8 mouse cellular contexts compared by ENCODE assay signal in the genomic region with DNA sequence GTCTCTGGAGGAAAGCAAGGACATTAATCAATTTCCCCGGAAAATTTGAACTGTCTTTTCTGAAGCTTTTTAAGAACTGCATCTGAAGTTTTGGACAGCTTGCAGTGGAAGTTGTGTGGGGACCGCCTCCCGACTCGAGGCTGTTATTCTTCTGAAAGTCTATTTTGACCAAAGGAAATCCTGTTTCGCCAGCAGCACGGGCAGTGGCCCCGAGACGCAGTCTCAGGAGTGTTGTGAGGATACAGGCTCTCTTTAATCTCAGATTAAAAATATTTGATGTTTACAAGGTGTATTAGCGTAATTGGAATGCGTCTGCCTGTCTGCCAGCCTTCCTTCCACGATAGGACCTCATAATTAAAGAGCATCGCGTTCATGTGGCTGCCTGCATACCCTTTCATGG.
A peak's percentile ranks its signal among the peaks of the same experiment; 100 is the strongest.
DNase-seq lines count a peak whose midpoint lies in the region; ATAC-seq lines count a peak whose summit lies in the region.

No protein-coding gene starts in this region.

- H3K9me3 ChIP-seq in embryonic facial prominence, embryonic 10.5 days, result no peaks in the 10 kb centered on the region
- H3K9me3 ChIP-seq in kidney, embryonic 16.5 days (ENCODE audit: low read length), result no peaks in the 10 kb centered on the region
- H3K9me3 ChIP-seq in hindbrain, embryonic 12.5 days (replicated peaks), result no peaks in the 10 kb centered on the region
- no peaks in the 10 kb centered on the region for H3K9me3 ChIP-seq in hindbrain, embryonic 10.5 days

- no peak for ATAC-seq in kidney, embryonic 16.5 days (ENCODE audit: low FRiP score, low TSS enrichment)
- ATAC-seq in hindbrain, embryonic 12.5 days (ENCODE audit: low FRiP score), result no peak

- peak overlapping the region; percentile 49 for H3K27ac ChIP-seq in embryonic facial prominence, embryonic 10.5 days (replicated peaks)
- peak overlapping the region; percentile 62; the same call in 1 of the 2 replicates for H3K27ac ChIP-seq in kidney, embryonic 16.5 days (ENCODE audit: low read length)
- no peak overlapping the region for H3K27ac ChIP-seq in hindbrain, embryonic 12.5 days
- no peak overlapping the region for H3K27ac ChIP-seq in hindbrain, embryonic 10.5 days

- no peak overlapping the region for H3K9ac ChIP-seq in kidney, embryonic 16.5 days (replicated peaks; ENCODE audit: low read length)
- no peak overlapping the region for H3K9ac ChIP-seq in hindbrain, embryonic 12.5 days

- peak; percentile 96 for DNase-seq in heart, adult 11 months
- no peak for DNase-seq in heart, postnatal 25 days (ENCODE audit: low spot score)
- no peak for DNase-seq in embryonic facial prominence, embryonic 10.5 days (ENCODE audit: low spot score)
- peak; percentile 58 for DNase-seq in lung, postnatal 10 days
- no peak for DNase-seq in cerebellum, postnatal 36 days
- DNase-seq in hindbrain, embryonic 10.5 days (ENCODE audit: low spot score), result no peak

- no peak overlapping the region for H3K4me3 ChIP-seq in embryonic facial prominence, embryonic 10.5 days
- no peak overlapping the region for H3K4me3 ChIP-seq in kidney, embryonic 16.5 days (ENCODE audit: low read length)
- no peak overlapping the region for H3K4me3 ChIP-seq in hindbrain, embryonic 12.5 days
- H3K4me3 ChIP-seq in hindbrain, embryonic 10.5 days, result no peak overlapping the region

- 64% methylated on average over 13 of the region's 13 CpGs for WGBS in embryonic facial prominence, embryonic 10.5 days
- 67% methylated on average over 13 of the region's 13 CpGs for WGBS in kidney, embryonic 16.5 days
- WGBS in hindbrain, embryonic 12.5 days, result 74% methylated on average over 13 of the region's 13 CpGs
- 81% methylated on average over 13 of the region's 13 CpGs for WGBS in hindbrain, embryonic 10.5 days

- intact Hi-C loops in heart, postnatal 25 days (cut with DNase I), result loop anchor here (5.0 kb wide), 2 partner anchors 173 to 367 kb away; no protein-coding TSS in a partner anchor

- no peaks in the 10 kb centered on the region for H3K36me3 ChIP-seq in embryonic facial prominence, embryonic 10.5 days (replicated peaks)
- no peaks in the 10 kb centered on the region for H3K36me3 ChIP-seq in kidney, embryonic 16.5 days (ENCODE audit: insufficient read depth, low read length)
- no peaks in the 10 kb centered on the region for H3K36me3 ChIP-seq in hindbrain, embryonic 12.5 days
- no peaks in the 10 kb centered on the region for H3K36me3 ChIP-seq in hindbrain, embryonic 10.5 days

- H3K27me3 ChIP-seq in embryonic facial prominence, embryonic 10.5 days (replicated peaks; ENCODE audit: low read depth, poor library complexity, severe bottlenecking), result no peaks in the 10 kb centered on the region
- H3K27me3 ChIP-seq in kidney, embryonic 16.5 days (ENCODE audit: insufficient read depth, low read length), result no peaks in the 10 kb centered on the region
- H3K27me3 ChIP-seq in hindbrain, embryonic 12.5 days, result no peaks in the 10 kb centered on the region
- H3K27me3 ChIP-seq in hindbrain, embryonic 10.5 days (ENCODE audit: insufficient read depth, poor library complexity, severe bottlenecking), result no peaks in the 10 kb centered on the region

- H3K4me1 ChIP-seq in embryonic facial prominence, embryonic 10.5 days, result peaks cover 16% of the 10 kb centered on the region
- no peaks in the 10 kb centered on the region for H3K4me1 ChIP-seq in kidney, embryonic 16.5 days (ENCODE audit: insufficient read depth, low read length)
- H3K4me1 ChIP-seq in hindbrain, embryonic 12.5 days, result no peaks in the 10 kb centered on the region
- H3K4me1 ChIP-seq in hindbrain, embryonic 10.5 days (replicated peaks), result no peaks in the 10 kb centered on the region

- H3K4me2 ChIP-seq in kidney, embryonic 16.5 days (replicated peaks; ENCODE audit: low read depth, low read length), result no peak overlapping the region
- H3K4me2 ChIP-seq in hindbrain, embryonic 12.5 days (replicated peaks), result no peak overlapping the region

Comparison
In these comparisons a context has a peak if more than half of its experiments do, and no peak if none do; other contexts are left out.
1. DNase-seq: peak in heart, adult 11 months (single experiment) and lung, postnatal 10 days (single experiment); none in heart, postnatal 25 days (single experiment), embryonic facial prominence, embryonic 10.5 days (single experiment), cerebellum, postnatal 36 days (0 of 2) and hindbrain, embryonic 10.5 days (single experiment).
2. H3K27ac ChIP-seq: peak in embryonic facial prominence, embryonic 10.5 days (single experiment) and kidney, embryonic 16.5 days (single experiment); none in hindbrain, embryonic 12.5 days (single experiment) and hindbrain, embryonic 10.5 days (single experiment).